Mouse (Mus musculus) testis, adult 2 months (tissue): ENCODE measurements around the gene Ncln. TPM values are rescaled to one million over a fixed set of nuclear protein-coding genes. Genes with fewer than 3 reads are reported as not detected.
A peak's percentile ranks its signal among the peaks of the same experiment; 100 is the strongest.
"Not testable (repeated sequence)": the region's sequence is repeated elsewhere in the genome, so short reads cannot be mapped to it uniquely, and the experiment has no call there.

Experiments used
- H3K27ac ChIP-seq: fragments of 200-500 bp; 2 replicates; pipeline ENCODE4 v1.5.1; 2012; ENCODE audit warnings: low read depth, low read length; ENCODE audit not compliant: control insufficient read depth, insufficient read depth
- H3K27me3 ChIP-seq: fragments of 200-500 bp; 2 replicates; pipeline ENCODE4 v1.6.1; 2012; ENCODE audit warnings: mild to moderate bottlenecking, low read length, moderate library complexity; ENCODE audit not compliant: control insufficient read depth, insufficient read depth
- H3K36me3 ChIP-seq: fragments of 200-500 bp; 2 replicates; pipeline ENCODE4 v1.6.1; 2012; ENCODE audit warnings: mild to moderate bottlenecking, low read length; ENCODE audit not compliant: control insufficient read depth, insufficient read depth
- H3K4me1 ChIP-seq: fragments of 200-500 bp; 2 replicates; pipeline ENCODE4 v1.6.1; 2012; ENCODE audit warnings: low read length; ENCODE audit not compliant: control insufficient read depth, insufficient read depth
- H3K4me3 ChIP-seq: fragments of 200-500 bp; 2 replicates; pipeline ENCODE4 v1.5.1; 2012; ENCODE audit warnings: low read depth, mild to moderate bottlenecking, low read length, moderate library complexity, mixed read lengths; ENCODE audit not compliant: control insufficient read depth
- CTCF ChIP-seq: fragments of 200-500 bp; IDR thresholded peaks from 2 replicates; pipeline ENCODE4 v1.5.1; 2012; ENCODE audit warnings: low read depth, mild to moderate bottlenecking, inconsistent platforms, low read length, moderate library complexity; ENCODE audit not compliant: control insufficient read depth, insufficient read depth, insufficient replicate concordance
- POLR2A ChIP-seq: fragments of 200-500 bp; IDR thresholded peaks from 2 replicates; pipeline ENCODE4 v1.6.1; 2012; ENCODE audit warnings: low read depth, mild to moderate bottlenecking, inconsistent platforms, low read length, moderate library complexity; ENCODE audit not compliant: control insufficient read depth
- polyA plus RNA-seq: library from polyadenylated mRNA; depleted of rRNA; stranded (reverse); fragments of >200 nt; gene quantifications from 2 replicates; pipeline ENCODE4 v1.2.3, GENCODE M21; 2012; rRNA removed

Ncln gene
- polyA plus RNA-seq, 1 experiment: 71.3 TPM

- Histone ChIP-seq H3K27me3 (no peaks in the 10 kb centered on the region), H3K4me3 (no peak overlapping the region)
These were observed 43.8 kb downstream of the Ncln start for GRCm38 (mm10) chr10:81452237-81452946.

GRCm38 (mm10) chr10:81451365-81451745 is 44.8 kb downstream of the Ncln start:
- Histone ChIP-seq H3K27me3 (no peaks in the 10 kb centered on the region), H3K36me3 (no peaks in the 10 kb centered on the region), H3K4me1 (peaks cover 4% of the 10 kb centered on the region; the same call in 1 of the 2 replicates), H3K27ac (no peak overlapping the region), H3K4me3 (no peak overlapping the region)
- no peak for TF ChIP-seq POLR2A
- no peak for TF ChIP-seq CTCF

More at GRCm38 (mm10) chr10:81452237-81452946, 43.8 kb downstream of the Ncln start:
- Histone ChIP-seq H3K27ac (no peak overlapping the region), H3K4me1 (peaks cover 4% of the 10 kb centered on the region; the same call in 1 of the 2 replicates), H3K36me3 (no peaks in the 10 kb centered on the region)
- TF ChIP-seq POLR2A (no peak), CTCF (no peak)

GRCm38 (mm10) chr10:81450641-81451364 is 45.4 kb downstream of the Ncln start:
- peaks cover 4% of the 10 kb centered on the region; the same call in 1 of the 2 replicates for H3K4me1 ChIP-seq
- H3K27me3 ChIP-seq: no peaks in the 10 kb centered on the region
- no peaks in the 10 kb centered on the region for H3K36me3 ChIP-seq
- no peak overlapping the region for H3K4me3 ChIP-seq
- no peak overlapping the region for H3K27ac ChIP-seq
- TF ChIP-seq CTCF: no peak
- TF ChIP-seq POLR2A: no peak

GRCm38 (mm10) chr10:81450140-81450539 is 46.1 kb downstream of the Ncln start:
- Histone ChIP-seq H3K27me3 (no peaks in the 10 kb centered on the region), H3K27ac (no peak overlapping the region), H3K36me3 (no peaks in the 10 kb centered on the region), H3K4me3 (no peak overlapping the region), H3K4me1 (peaks cover 3% of the 10 kb centered on the region; the same call in 1 of the 2 replicates)
- TF ChIP-seq POLR2A (no peak), CTCF (peak; percentile 96; the same call in 1 of the 2 replicates)

GRCm38 (mm10) chr10:81445516-81445915 is 50.7 kb downstream of the Ncln start:
- H3K4me3 ChIP-seq, H3K27ac ChIP-seq, H3K27me3 ChIP-seq, H3K4me1 ChIP-seq, H3K36me3 ChIP-seq: not testable (repeated sequence)

- Histone ChIP-seq H3K4me1 (no peaks in the 10 kb centered on the region), H3K36me3 (no peaks in the 10 kb centered on the region), H3K4me3 (no peak overlapping the region), H3K27me3 (no peaks in the 10 kb centered on the region), H3K27ac (no peak overlapping the region)
- TF ChIP-seq POLR2A (no peak), CTCF (no peak)
These were observed 55.2 kb downstream of the Ncln start for GRCm38 (mm10) chr10:81441019-81441418.

Other genes starting within 250 kb of the Ncln start
- gene Matk, start 243.5 kb downstream of the Ncln start, polyA plus RNA-seq: 3.0 and 3.5 TPM in 2 replicates
- gene Mrpl54, start 229.5 kb downstream of the Ncln start, polyA plus RNA-seq: 181 and 261 TPM in 2 replicates
- gene Apba3, start 229.4 kb downstream of the Ncln start, polyA plus RNA-seq: 53.5 and 77.2 TPM in 2 replicates
- 0.56 and 0.99 TPM in 2 replicates for gene Tjp3, start 204.8 kb downstream of the Ncln start, polyA plus RNA-seq
- gene Pip5k1c, start 203.4 kb downstream of the Ncln start, polyA plus RNA-seq: 10.1 and 10.4 TPM in 2 replicates
- gene Cactin, start 175.3 kb downstream of the Ncln start, polyA plus RNA-seq: 13.4 and 16.5 TPM in 2 replicates
- gene Tbxa2r, start 167.7 kb downstream of the Ncln start, polyA plus RNA-seq: 0.47 and 0.91 TPM in 2 replicates
- 3.3 and 4.1 TPM in 2 replicates for gene Gipc3, start 153.1 kb downstream of the Ncln start, polyA plus RNA-seq
- 23.0 and 27.7 TPM in 2 replicates for gene Hmg20b, start 145.9 kb downstream of the Ncln start, polyA plus RNA-seq
- gene Mfsd12, start 138.9 kb downstream of the Ncln start, polyA plus RNA-seq: 33.1 and 39.7 TPM in 2 replicates
- 273 and 296 TPM in 2 replicates for gene 4930404N11Rik, start 130.6 kb downstream of the Ncln start, polyA plus RNA-seq
- gene Fzr1, start 117.9 kb downstream of the Ncln start, polyA plus RNA-seq: 161 and 178 TPM in 2 replicates
- 38.5 and 46.3 TPM in 2 replicates for gene Dohh, start 112.0 kb downstream of the Ncln start, polyA plus RNA-seq
- 1.2 and 1.6 TPM in 2 replicates for gene Gm48551, start 111.9 kb downstream of the Ncln start, polyA plus RNA-seq
- gene Gm48552, start 107.4 kb downstream of the Ncln start, polyA plus RNA-seq: 0.65 TPM in 1 of 2 replicates, not detected in the other
- 3,568 and 3,612 TPM in 2 replicates for gene Smim24, start 103.3 kb downstream of the Ncln start, polyA plus RNA-seq
- gene Nfic, start 40.8 kb downstream of the Ncln start, polyA plus RNA-seq: 9.8 and 9.9 TPM in 2 replicates
- gene Celf5, start 13.7 kb downstream of the Ncln start, polyA plus RNA-seq: 147 and 163 TPM in 2 replicates
- 0.04 and 0.13 TPM in 2 replicates for gene S1pr4, start 3.7 kb upstream of the Ncln start, polyA plus RNA-seq
- 1.0 and 1.2 TPM in 2 replicates for gene Gna15, start 27.8 kb upstream of the Ncln start, polyA plus RNA-seq
- gene Gna11, start 48.8 kb upstream of the Ncln start, polyA plus RNA-seq: 26.3 and 28.9 TPM in 2 replicates
- gene Aes, start 63.1 kb upstream of the Ncln start, polyA plus RNA-seq: 154 and 172 TPM in 2 replicates
- 19.0 and 22.1 TPM in 2 replicates for gene Tle2, start 78.2 kb upstream of the Ncln start, polyA plus RNA-seq
- gene Tle6, start 104.7 kb upstream of the Ncln start, polyA plus RNA-seq: 16.5 and 16.9 TPM in 2 replicates
- 0.47 and 0.68 TPM in 2 replicates for gene BC025920, start 109.9 kb upstream of the Ncln start, polyA plus RNA-seq
- gene Sirt6, start 131.4 kb upstream of the Ncln start, polyA plus RNA-seq: 6.7 and 7.2 TPM in 2 replicates
- 17.3 and 20.4 TPM in 2 replicates for gene Ankrd24, start 132.1 kb upstream of the Ncln start, polyA plus RNA-seq
- 0.34 and 0.48 TPM in 2 replicates for gene Gm10778, start 152.7 kb upstream of the Ncln start, polyA plus RNA-seq
- 0.79 and 1.9 TPM in 2 replicates for gene Zfp433, start 208.4 kb upstream of the Ncln start, polyA plus RNA-seq